Mouse (Mus musculus): ENCODE measurements around the gene St3gal2. TPM values are rescaled to one million over a fixed set of nuclear protein-coding genes. Genes with fewer than 3 reads are reported as not detected.
"Not testable (repeated sequence)": the region's sequence is repeated elsewhere in the genome, so short reads cannot be mapped to it uniquely, and the experiment has no call there.

The St3gal2 gene
- total RNA-seq, 1 experiment from 2014 or later = 18.5 TPM

DNA sequence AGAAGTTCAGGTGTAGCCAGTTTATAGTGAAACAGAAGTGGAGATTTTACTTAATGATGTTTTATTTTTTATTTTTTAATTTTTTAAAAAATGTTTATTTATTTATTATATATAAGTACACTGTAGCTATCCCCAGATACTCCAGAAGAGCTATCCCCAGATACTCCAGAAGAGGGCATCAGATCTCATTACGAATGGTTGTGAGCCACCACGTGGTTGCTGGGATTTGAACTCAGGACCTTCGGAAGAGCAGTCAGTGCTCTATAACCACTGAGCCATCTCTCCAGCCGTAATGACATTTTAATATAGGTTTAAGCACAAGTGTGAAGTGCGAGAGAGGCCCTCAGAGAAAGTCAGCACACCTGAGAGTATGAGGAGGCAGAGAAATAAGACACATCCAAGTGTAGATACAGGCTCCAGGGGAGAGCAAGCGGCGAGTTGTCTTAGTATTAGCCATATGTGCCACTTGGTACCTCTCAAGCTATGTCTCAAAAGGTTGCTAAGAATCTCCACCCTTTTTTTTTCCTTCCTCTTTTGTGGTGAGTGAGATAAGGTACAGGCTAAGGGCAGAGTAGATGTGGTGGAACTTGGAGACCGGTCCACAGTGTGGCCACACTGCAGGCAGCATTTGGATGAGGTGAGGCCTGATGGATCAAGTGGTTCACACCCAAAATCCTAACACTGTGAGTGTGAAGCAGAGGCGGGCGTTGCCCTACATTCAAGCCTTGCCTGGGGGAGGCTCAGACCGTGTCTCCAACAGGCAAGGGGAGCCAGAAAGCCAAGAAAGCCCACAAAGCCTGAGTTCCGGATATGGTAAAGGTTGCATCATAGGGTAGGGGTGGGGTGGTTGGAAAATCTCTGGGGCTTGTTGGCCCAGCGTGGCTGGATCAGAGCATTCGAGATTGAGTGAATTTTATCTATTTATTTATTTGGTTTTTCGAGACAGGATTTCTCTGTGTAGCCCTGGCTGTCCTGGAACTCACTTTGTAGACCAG, 7.8 kb upstream of the St3gal2 start:
- DNase-seq = no peak

DNA sequence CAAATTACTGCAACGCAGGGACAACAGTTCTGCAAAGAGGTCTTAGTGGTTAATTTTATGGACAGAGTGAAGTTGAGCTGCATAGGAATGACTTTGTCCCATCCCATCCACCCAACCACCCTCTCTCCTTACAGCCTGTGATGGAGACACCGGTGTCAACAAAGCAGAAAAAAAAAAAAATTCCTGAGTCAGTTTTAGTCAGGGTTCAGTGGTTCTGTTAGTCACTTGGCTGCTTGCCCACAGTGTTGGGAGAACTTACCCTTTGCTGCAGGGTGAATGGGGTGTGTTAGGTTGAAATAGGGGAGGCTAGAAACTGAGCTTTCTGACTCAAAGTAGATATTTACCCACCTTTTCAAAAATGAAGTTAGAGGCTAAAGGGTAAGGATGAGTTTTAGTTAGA, 2.3 kb upstream of the St3gal2 start:
- DNase-seq = peak; percentile 82

DNA sequence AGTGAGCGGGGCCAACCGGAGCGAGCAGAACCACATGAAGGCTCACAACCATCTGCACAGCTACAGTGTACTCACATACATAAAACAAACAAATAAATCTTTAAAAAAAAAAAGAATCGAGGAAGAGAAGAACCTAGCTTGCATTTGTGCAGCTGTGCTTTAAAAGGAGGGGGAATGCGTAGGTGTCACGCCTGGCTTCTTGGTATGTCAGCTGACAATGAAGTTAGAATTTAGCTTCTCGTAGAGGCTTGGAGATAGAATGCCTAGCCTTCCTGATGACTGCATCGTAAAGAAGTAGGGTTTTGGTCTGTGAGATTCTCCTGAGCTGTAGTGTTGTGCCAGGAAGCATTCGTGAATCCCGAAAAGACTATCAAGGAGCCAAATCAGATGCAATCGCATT, 1.7 kb upstream of the St3gal2 start:
- no peak for DNase-seq

DNA sequence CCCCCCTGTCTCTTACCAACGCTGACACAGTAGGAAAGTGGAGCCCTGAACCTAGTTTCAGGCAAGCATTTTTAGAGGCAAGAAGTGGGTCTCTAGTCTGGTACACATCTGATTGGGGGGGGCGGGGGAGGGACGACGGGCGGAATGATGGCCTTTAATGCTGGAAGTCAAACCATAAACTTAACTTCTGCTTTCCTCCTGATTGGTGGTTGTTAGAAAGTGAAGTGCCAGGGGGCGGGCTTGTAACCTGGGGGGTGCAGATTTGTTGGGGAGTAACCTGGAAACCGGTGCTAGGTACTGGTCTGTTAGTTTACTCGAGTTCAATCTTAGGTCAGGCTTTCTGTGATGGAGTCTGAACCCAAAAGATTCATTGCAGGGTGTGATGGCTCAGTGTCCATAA, 1.3 kb upstream of the St3gal2 start:
- DNase-seq = no peak

DNA sequence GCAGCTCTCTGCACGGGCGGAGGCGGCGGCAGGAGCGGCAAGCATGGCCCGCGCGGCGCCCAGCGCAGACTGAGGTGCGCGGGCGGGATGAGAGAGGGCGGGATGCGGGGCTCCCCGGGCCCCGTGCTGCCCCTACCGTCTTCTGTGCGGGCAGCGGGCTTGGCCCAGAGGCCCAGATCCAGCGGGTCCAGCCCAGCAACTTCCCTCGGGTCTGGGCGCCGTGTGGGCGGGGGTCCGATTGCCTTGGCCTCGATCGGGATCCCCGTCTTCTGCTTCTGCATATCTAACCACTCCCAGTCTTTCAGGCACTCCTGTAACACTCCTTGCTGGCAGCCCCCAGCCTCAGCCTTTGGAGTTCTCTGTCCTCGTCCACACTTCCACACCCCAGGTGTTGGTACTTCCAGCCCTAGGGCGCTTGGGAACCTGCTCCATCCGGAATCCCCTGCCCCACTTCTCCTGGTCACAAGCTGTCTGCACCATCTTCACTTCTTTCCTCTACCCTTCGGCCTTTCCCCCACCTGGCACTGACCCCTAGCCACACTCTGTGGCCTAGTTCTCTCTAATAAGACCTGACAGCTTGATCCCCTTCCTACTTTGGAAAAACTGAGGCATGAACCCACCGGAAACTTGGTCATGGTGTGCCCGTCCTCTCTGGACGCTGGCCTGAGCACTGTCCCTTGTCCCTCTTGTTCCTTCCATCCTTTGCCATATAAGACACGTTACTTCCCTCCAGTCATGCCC, 480 bp downstream of the St3gal2 start:
- no peak for DNase-seq

DNA sequence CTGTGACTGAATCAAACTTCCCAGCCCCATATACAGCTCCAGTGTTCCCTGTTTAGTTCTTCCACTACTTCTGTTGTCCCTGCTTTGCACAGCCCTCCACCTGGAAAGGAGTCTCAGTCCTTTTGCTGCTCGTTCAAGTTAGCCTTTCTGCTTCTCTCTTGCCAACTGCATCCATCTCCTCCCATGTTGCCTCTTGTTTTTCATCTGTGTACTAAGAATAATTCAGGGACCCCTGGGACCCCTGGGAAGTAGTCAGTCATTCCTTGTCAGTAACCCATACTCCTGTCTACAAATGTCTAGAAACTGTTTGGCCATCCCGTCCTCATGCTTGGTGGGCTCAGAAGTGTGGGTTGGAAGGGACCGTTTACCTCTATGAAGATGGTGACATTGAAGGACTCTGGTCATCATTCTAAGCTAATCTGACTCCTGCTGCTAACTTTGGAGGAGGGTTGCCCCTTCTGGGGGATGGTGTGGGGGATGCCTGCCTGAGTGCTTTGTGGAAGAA, 1.1 kb downstream of the St3gal2 start:
- no peak for DNase-seq

DNA sequence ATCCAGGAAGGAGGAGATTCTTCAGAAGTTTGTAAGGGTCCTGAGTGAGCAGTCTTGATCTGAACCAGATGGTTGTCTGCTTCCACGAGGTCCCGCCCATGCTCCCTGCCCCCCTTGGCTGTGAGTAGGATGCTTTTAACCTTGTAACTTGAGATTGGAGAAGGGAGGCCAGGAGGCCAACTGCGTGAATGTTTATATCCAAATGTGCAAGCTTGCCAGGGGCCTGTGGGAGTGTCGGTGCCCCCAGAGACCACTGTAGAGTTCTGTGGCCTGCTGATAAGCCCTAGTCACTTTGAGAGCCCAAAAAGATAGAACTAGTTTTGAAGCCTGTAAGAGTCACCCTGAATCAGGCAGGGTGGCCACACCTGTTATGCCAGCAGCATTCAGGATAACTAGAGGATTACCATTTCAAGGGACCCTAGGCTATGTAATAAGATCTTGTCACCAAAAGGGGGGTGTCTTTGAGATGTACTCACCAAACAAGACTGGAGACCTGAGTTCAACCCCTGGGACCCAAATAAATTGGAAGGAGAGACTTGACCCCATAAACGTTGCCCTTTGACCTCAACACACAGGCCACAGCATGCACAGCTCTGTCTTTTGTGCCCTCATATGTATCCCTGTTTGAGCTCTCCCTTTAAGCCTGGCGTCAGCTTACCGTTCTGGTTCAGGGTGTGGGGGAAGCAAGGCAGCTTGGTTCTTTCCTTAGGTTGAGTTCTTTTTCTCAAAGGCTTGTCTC, 1.9 kb downstream of the St3gal2 start:
- DNase-seq = peak; percentile 50

DNA sequence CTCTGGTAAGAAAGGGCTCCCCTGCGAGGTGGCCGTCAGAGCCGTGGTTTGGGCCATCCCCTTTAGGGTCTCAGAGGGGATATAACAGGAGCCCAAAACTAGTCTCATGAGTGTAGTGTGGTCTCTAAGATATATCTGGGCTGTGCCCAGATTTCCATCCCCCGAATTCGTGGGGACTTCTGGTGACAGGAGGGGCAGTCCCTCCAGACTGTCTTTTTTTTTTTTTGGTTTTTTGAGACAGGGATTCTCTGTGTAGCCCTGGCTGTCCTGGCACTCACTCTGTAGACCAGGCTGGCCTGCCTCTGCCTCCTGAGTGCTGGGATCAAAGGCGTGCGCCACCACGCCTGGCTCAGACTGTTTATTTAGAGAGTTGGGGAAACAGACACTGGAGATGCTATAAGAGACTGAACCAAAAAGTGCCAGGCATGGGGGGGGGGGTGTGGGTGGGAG, 6.0 kb downstream of the St3gal2 start:
- no peak for DNase-seq

DNA sequence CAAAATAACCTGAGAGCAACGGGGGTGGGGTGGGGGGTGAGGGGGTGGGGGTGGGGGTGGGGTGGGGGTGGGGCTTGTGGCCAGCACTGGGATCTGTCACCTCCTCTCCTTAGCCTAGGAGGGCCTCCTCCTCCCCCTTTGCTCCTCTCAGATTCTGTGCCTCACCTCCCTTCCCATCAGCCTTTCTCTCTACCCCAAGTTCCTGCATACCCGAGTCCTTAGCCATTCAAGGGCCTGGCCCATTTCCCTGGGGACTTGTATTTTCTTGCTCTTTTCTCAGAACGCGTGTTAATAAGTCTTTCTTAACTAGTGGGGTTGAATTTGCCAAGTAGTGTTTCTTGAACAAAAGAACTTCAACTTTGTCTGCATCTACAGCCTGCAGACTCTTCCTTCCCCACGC, 7.0 kb downstream of the St3gal2 start:
- DNase-seq = no peak

DNA sequence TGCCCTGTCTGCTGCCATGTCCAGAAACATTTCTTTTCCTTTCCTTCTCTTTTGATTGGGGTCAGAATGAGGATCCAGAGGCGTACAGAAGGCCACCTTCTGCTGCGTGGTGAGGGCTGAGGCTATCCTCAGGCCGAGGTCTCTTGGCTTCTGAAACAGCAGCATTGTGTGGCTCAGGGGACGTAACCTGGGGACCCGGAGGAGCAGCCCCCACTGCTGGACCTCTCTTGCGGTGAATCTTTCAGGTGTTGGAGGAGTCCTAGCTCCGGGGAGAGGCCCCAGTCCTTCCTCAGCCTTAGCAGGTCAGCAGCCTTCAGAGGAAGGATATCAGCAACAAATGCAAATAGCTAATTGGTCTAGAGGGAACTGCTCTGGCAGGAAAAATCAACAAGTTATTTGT, 8.7 kb downstream of the St3gal2 start:
- DNase-seq = no peak

DNA sequence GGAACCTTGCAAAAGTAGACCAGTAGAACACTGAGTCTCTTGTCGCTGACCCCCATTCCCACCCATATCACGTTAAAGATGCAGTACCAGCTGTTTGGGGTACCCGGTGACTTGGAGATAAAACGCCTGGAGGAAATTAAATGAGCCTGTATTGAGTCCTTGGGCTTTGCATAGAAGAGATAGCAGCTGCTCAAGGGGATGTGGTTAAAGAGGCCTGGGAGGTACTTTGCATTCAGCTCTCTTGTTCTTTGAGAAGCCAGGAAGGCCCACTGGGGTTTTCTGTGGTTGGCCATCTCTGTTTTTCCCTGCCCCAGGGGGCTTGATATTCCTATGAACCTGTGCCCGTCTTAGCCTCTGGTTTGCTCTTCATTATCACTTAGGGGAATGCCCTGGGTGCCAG, 9.3 kb downstream of the St3gal2 start:
- no peak for DNase-seq

DNA sequence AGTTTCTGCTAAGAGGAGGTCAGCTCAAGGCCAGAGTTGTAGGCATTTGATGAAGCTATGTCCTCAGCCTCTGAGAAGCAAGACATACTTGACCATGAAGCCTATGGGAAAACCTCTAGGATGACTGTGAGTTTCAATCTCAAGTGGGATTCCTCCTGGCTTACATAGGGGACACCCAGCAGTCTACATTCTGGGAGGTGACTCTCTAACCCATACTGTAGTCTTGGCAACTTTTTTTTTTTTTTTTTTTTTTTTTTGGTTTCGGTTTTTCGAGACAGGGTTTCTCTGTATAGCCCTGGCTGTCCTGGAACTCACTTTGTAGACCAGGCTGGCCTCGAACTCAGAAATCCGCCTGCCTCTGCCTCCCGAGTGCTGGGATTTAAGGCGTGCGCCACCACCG, 9.9 kb downstream of the St3gal2 start:
- not testable (repeated sequence) for DNase-seq

DNA sequence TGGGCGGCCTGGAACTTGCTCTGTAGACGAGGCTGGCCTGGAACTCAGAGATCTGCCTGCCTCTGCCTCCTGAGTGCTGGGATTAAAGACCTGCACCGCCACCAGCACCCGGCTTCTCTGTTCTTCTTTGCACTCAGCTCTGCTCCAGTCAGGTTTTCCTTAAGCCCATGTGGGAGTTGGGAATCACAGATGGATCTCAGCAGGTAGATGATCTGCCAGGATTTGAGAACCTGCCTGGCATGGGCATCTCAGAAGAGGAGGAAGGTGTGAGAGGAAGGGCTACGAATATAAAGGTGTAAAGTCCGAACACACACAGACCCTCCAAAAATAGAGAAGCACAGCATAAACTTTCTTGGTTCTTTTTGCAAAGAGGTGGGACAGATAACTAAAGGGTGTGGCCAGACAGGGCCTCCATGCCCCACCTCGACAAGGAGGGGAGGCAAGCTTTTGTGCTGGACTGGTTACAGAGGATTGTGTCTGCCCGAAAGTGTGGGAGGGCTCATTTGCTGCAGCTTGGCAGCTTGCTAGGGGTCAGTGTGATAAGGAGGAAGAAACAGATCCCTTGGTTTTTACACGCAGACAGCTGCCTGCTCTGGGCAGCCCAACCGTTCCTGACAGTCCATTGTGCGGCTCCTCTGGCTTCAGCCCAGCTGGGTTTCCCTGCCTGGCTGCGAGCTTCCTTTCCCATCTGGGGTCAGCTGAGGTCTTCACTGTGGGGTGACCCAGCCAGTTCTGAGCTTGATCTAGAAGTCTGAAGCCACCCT, 11.6 kb downstream of the St3gal2 start:
- DNase-seq = peak; percentile 74

DNA sequence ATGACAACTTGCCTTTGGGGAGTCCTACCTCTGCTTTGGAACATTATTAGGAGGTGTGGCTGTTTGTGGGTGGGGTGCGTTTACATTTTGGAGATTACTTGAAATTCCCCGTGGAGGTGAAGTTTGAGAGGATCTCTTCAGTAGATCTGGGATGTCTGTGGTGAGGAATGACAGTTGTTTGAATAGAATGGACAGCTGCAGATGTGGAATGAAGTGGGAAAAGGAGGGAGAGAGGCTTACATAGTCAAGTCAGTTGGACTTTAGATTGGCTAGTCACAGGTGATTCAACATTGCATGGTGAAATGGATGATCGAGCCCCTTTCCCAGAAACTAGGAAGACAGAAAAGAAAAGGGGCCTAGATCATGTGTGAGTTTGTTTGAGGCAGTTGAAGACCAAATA, 12.7 kb downstream of the St3gal2 start:
- no peak for DNase-seq

DNA sequence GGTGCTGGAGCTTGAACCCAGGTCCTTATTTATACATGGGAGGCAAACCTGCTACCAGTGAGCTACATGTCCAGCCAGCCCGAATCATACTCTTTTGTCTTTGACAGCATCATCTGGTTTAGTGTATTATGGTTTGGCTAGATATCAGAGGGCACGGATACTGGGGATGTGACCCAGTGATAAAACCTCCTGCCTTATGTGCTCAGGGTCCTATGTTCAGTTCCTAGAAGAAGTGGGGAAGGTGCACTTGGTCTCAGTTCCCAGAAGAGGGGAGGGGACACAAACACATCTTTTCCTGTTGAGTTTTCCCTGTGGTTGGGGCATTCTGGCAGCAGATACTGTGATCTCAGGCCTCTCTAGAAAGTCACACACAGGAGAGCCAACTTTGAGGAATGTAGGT, 13.6 kb downstream of the St3gal2 start:
- no peak for DNase-seq

DNA sequence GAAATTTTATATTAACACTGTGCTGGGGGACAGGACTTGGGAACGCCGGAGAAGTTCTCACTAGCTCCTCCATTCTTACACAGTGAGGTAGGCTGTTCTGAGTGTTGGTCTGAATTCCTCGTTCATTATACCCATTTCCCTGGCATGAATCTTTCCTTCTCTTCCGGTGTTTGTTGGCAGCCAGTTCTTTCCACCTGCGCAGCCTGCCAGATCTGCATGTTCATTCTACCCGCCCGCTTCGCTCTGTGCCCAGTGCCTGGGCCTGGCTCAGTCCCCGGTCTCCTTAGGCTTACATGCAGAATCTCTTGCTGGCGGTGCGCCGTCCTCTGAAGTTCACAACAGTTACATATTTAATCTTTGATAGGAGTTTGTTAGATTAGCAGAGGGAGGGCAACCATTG, 16.5 kb downstream of the St3gal2 start:
- no peak for DNase-seq

DNA sequence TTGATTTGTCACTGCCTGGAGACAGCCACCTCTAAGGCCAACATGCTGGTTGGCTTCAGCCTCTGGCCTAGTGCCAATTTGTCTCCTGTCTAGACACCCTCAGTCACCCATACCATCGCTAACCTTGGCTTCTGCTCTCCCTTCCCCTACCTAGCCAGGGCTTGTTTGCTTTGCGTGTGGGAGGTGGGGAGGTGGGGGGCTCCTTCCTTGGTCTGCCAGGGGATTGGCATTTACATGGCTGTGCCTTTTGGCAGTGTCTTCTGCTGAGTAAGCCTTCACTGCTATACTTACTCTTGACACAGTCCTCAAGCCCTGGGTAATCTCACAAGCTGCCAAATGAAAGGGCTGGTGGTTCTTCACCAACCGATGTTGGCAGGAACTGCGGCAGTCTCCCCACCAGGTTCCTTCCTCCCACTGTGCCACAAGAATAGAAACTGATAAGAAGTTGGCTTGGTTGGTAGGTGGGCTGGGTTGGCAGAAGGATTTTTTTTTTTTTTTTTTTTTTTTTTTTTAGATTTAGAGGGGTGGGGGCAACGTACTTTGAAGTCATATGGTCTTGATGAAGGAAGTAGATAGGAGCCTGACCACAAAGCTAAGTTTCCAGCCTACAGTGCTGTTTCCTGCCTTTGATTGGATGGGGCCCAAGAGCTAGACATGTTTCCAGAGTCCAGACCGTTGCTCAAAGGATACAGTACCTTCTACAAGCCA, 19.3 kb downstream of the St3gal2 start:
- DNase-seq = peak; percentile 72

DNA sequence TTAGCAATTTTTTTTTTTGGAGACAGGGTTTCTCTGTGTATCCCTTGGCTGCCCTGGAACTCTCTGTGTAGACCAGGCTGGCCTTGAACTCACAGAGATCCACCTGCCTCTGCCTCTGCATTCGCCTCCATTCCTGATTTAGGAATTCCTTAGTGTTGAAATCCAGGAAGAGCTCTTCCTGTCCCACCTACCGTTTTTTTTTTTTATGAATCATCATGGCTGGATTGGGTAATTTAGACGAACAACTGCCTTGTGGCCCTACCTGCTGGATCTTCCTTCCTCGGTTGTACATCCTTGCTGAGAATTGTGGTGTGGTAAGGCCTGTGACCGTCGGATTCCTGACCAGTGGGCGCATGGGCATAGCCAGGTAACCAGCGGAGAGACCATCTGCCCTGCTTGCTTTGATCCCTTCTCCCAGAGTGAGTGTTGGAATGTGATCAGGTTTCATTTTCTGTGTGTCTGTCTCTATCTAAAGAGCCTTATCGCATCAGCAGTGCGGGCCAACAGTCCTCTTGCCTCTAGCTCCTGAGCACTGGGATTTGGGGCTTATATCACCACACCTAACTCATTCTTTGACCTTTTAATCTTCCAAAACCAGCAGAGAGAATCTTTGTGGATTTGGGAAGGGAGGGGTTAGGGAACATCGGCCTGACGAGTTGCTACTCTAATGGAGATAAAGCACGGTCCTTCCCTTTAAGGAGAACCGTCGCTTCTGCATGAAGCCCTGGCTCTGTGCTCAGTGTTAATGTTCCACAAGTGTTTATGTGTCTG, 21.1 kb downstream of the St3gal2 start:
- DNase-seq = no peak

DNA sequence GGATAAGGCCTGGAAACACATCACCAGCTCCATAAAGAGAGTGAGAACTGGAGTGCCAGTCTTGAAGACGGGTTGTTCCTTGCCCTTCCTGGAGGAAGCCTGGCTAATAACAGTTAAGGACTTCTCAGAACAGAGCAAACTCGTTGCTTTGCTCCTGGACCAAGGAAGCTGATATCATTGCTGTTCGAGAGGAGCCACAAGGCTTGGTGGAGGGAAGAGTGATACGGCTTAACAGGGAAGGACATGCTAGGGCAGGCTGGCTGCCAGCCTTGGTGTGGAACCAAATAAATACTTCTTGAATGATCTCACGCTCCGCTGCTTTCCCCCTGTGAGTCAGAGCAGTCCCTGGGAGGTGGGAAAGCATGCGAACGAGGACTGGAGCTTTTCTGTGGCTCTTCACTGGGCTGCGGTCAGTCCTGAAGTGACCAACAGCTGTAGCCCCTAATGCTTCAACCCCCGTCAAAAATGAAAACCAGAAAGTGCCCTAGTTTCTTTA, 21.8 kb downstream of the St3gal2 start:
- peak; percentile 84 for DNase-seq

DNA sequence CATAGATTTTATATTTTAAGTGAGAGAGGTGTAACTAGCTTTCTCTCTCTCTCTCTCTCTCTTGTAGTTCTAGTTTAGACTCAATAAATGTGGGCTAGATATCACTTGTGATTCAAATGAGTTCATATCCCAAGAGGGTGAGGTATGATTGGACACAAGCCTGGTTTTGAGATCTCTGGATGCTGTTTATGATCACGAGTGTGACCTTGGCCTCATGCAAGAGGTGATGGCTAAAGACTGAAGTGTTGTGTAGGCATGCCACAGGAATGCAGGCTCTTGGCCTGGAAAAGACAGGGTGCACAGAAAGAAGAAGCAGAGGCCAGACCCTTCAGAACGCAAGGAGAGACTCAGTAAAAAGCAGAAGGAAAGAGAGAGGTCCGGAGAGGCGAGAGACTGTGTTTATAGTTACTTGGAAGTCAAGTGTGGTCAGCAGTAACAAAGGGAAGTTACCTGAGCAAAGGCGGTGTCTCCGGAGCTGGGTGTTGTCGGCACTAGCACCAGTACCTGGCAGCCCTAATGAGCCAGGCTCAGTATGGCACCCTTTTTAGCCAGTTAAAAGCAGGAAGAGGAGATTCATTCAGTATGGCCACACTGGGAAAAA, 24.7 kb downstream of the St3gal2 start:
- no peak for DNase-seq
